Comparison of ENCODE assay signal across 9 mouse cellular contexts in the genomic region with DNA sequence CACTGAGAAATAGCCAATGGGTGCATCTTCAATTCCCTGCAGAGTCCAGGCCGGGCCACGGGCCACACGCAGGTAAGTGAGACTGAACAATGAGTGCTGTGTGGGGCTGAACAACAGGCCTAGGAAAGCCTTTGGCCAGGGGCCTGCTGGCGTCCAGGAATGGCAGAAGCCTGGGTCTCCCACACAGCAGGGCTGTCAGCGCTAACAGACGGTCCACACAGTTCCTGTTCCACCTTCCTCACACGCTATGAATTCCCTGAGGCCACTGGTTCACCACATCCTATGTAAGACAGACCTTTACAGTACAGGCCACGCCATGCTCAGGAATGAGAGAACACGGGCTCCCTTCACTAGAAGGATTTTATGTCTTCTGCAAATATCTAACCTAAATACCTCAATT.
DNase-seq lines count a peak whose midpoint lies in the region; ATAC-seq and TF ChIP-seq lines count a peak whose summit lies in the region.
"Had no signal": no experiment of that assay in that cellular context is flagged by ENCODE, and none has a peak within 500 bp of the region (broad histone marks: within the 10 kb centered on the region; RNA-seq: fewer than 3 reads in every experiment).

No protein-coding gene starts in this region.

- TF ChIP-seq POLR2A in limb, embryonic 14.5 days (IDR thresholded peaks at IDR 0.05; ENCODE audit: borderline replicate concordance, extremely low read depth, insufficient read depth, insufficient read length) = no peak

- no peak overlapping the region for H3K4me3 ChIP-seq in hindbrain, postnatal 0 days (ENCODE audit: low read length)
- H3K4me3 ChIP-seq in hindbrain, embryonic 13.5 days = no peak overlapping the region
- no peak overlapping the region for H3K4me3 ChIP-seq in embryonic facial prominence, embryonic 13.5 days
- H3K4me3 ChIP-seq in limb, embryonic 14.5 days (replicated peaks; ENCODE audit: low read length) = no peak overlapping the region

- H3K36me3 ChIP-seq in hindbrain, postnatal 0 days (ENCODE audit: insufficient read depth, low read length) = no peaks in the 10 kb centered on the region
- H3K36me3 ChIP-seq in hindbrain, embryonic 13.5 days = 0 out of 2 replicates have a peak, but pooled peaks cover 3% of the 10 kb centered on the region
- no peaks in the 10 kb centered on the region for H3K36me3 ChIP-seq in embryonic facial prominence, embryonic 13.5 days
- H3K36me3 ChIP-seq in limb, embryonic 14.5 days (ENCODE audit: control insufficient read depth, insufficient read depth, low read length) = no peaks in the 10 kb centered on the region

- no peak overlapping the region for H3K9ac ChIP-seq in hindbrain, postnatal 0 days (replicated peaks; ENCODE audit: low read length)
- H3K9ac ChIP-seq in hindbrain, embryonic 13.5 days = no peak overlapping the region
- no peak overlapping the region for H3K9ac ChIP-seq in embryonic facial prominence, embryonic 13.5 days
- no peak overlapping the region for H3K9ac ChIP-seq in limb, embryonic 14.5 days (ENCODE audit: low read depth, low read length, severe bottlenecking)

- H3K27me3 ChIP-seq in hindbrain, postnatal 0 days (ENCODE audit: insufficient read depth, low read length) = no peaks in the 10 kb centered on the region
- no peaks in the 10 kb centered on the region for H3K27me3 ChIP-seq in hindbrain, embryonic 13.5 days
- H3K27me3 ChIP-seq in embryonic facial prominence, embryonic 13.5 days = no peaks in the 10 kb centered on the region
- H3K27me3 ChIP-seq in limb, embryonic 14.5 days (ENCODE audit: control insufficient read depth, insufficient read depth, low read length) = no peaks in the 10 kb centered on the region

- 48% methylated on average over 9 of the region's 9 CpGs for WGBS in hindbrain, postnatal 0 days
- WGBS in hindbrain, embryonic 13.5 days = 75% methylated on average over 9 of the region's 9 CpGs
- 53% methylated on average over 9 of the region's 9 CpGs for WGBS in embryonic facial prominence, embryonic 13.5 days
- 47% methylated on average over 9 of the region's 9 CpGs for WGBS in limb, embryonic 14.5 days

- H3K4me1 ChIP-seq in hindbrain, postnatal 0 days (ENCODE audit: insufficient read depth, low read length) = peaks cover 16% of the 10 kb centered on the region
- H3K4me1 ChIP-seq in hindbrain, embryonic 13.5 days (replicated peaks) = peaks cover 28% of the 10 kb centered on the region
- peaks cover 14% of the 10 kb centered on the region for H3K4me1 ChIP-seq in embryonic facial prominence, embryonic 13.5 days
- H3K4me1 ChIP-seq in limb, embryonic 14.5 days (ENCODE audit: control insufficient read depth, insufficient read depth, low read length) = peaks cover 33% of the 10 kb centered on the region

- H3K4me2 ChIP-seq in hindbrain, postnatal 0 days (ENCODE audit: low read depth, low read length) = no peak overlapping the region
- no peak overlapping the region for H3K4me2 ChIP-seq in hindbrain, embryonic 13.5 days
- H3K4me2 ChIP-seq in embryonic facial prominence, embryonic 13.5 days = no peak overlapping the region
- no peak overlapping the region for H3K4me2 ChIP-seq in limb, embryonic 14.5 days (replicated peaks; ENCODE audit: low read depth, low read length, severe bottlenecking)

- peak; percentile 45; the same call in 1 of the 2 replicates for ATAC-seq in hindbrain, postnatal 0 days
- no peak for ATAC-seq in hindbrain, embryonic 13.5 days (ENCODE audit: low FRiP score)
- peak; percentile 49; the same call in 1 of the 2 replicates for ATAC-seq in embryonic facial prominence, embryonic 13.5 days (ENCODE audit: insufficient number of reproducible peaks, insufficient read depth, low FRiP score, low TSS enrichment, low read depth)
- peak; percentile 64 for ATAC-seq in limb, embryonic 14.5 days (ENCODE audit: low FRiP score, low read depth)

- no peak for TF ChIP-seq CTCF in hindbrain, postnatal 0 days (IDR thresholded peaks at IDR 0.05; ENCODE audit: low read depth)

- H3K9me3 ChIP-seq in hindbrain, postnatal 0 days (ENCODE audit: low read length) = no peaks in the 10 kb centered on the region
- H3K9me3 ChIP-seq in hindbrain, embryonic 13.5 days = no peaks in the 10 kb centered on the region
- no peaks in the 10 kb centered on the region for H3K9me3 ChIP-seq in embryonic facial prominence, embryonic 13.5 days
- H3K9me3 ChIP-seq in limb, embryonic 14.5 days (ENCODE audit: control insufficient read depth, low read length) = no peaks in the 10 kb centered on the region

- DNase-seq in hindbrain, postnatal 0 days (ENCODE audit: low spot score) = peak; percentile 31
- peak; percentile 54 for DNase-seq in cerebellum, adult 11 months
- DNase-seq in limb, embryonic 14.5 days (ENCODE audit: low spot score) = peak; percentile 27
- DNase-seq in spleen, postnatal 10 days (ENCODE audit: low spot score in 2 of 2) = no peak
- no peak for DNase-seq in thymus, postnatal 14 days
- no peak for DNase-seq in lung, postnatal 25 days (ENCODE audit: low spot score)
- DNase-seq: gastrocnemius, postnatal 36 days had no signal

- H3K27ac ChIP-seq in hindbrain, postnatal 0 days = peak overlapping the region; percentile 54; the same call in 1 of the 2 replicates
- H3K27ac ChIP-seq in hindbrain, embryonic 13.5 days = no peak overlapping the region
- H3K27ac ChIP-seq in embryonic facial prominence, embryonic 13.5 days = 0 out of 2 replicates have a peak overlapping the region, but pooled peaks have one; percentile 4
- peak overlapping the region; percentile 45 for H3K27ac ChIP-seq in limb, embryonic 14.5 days (replicated peaks; ENCODE audit: low read depth, low read length)

Comparison
In these comparisons a context has a peak if more than half of its experiments do, and no peak if none do; other contexts are left out.
1. DNase-seq: peak in hindbrain, postnatal 0 days (single experiment), cerebellum, adult 11 months (single experiment) and limb, embryonic 14.5 days (single experiment); none in spleen, postnatal 10 days (0 of 2), thymus, postnatal 14 days (single experiment) and lung, postnatal 25 days (single experiment).